Mouse (Mus musculus): ENCODE results near the gene Elfn2.

- TF ChIP-seq CTCF (IDR thresholded peaks at IDR 0.05; ENCODE audit: borderline replicate concordance, insufficient read depth, low read length), result no peak
- no peak for TF ChIP-seq POLR2A (IDR thresholded peaks at IDR 0.05; ENCODE audit: low read depth, low read length)
Observed at GRCm38 (mm10) chr15:78750608-78751350, 32.2 kb upstream of the Elfn2 start.

Data from embryonic fibroblast, embryonic 13.5 days (primary cell).